Mouse (Mus musculus) spleen, adult 2 months (tissue): ENCODE data around the gene Wnt7a.

Source experiments
- CTCF ChIP-seq: fragments of 200-500 bp; IDR thresholded peaks from 2 replicates; pipeline ENCODE4 v1.5.1; 2011; ENCODE audit warnings: mild to moderate bottlenecking, inconsistent platforms; ENCODE audit not compliant: insufficient read depth, insufficient read length, insufficient replicate concordance; ENCODE audit errors: extremely low read depth
- POLR2A ChIP-seq: fragments of 200-500 bp; IDR thresholded peaks from 2 replicates; pipeline ENCODE4 v1.6.1; 2011; ENCODE audit warnings: low read depth, low read length, inconsistent platforms

GRCm38 (mm10) chr6:91357238-91357876, 53.8 kb downstream of the Wnt7a start:
- TF ChIP-seq POLR2A, result no peak
- TF ChIP-seq CTCF, result no peak
